Mouse (Mus musculus) midbrain, embryonic 12.5 days (tissue): ENCODE measurements around the gene Lingo2. TPM values are rescaled to one million over a fixed set of nuclear protein-coding genes. Genes with fewer than 3 reads are reported as not detected.

ENCODE experiments used
- ATAC-seq: fragments of 200-750 bp; cut with Nextera tagmentation; 2 replicates; pipeline ENCODE4 v1.8.0; 2017; ENCODE audit warnings: low read depth, moderate TSS enrichment, moderate library complexity; ENCODE audit not compliant: low FRiP score
- H3K27ac ChIP-seq: fragments of 300-500 bp; sonication (generic); replicated peaks from 2 replicates; pipeline ENCODE4 v1.5.1; 2016; ENCODE audit warnings: mild to moderate bottlenecking
- H3K27me3 ChIP-seq: fragments of 300-500 bp; sonication (generic); 2 replicates; pipeline ENCODE4 v1.6.1; 2016; ENCODE audit warnings: mild to moderate bottlenecking
- H3K36me3 ChIP-seq: fragments of 300-500 bp; sonication (generic); 2 replicates; pipeline ENCODE4 v1.6.1; 2016
- H3K4me1 ChIP-seq: fragments of 300-500 bp; sonication (generic); 2 replicates; pipeline ENCODE4 v1.6.1; 2016
- H3K4me2 ChIP-seq: fragments of 300-500 bp; sonication (generic); replicated peaks from 2 replicates; pipeline ENCODE4 v1.6.1; 2016; ENCODE audit warnings: mild to moderate bottlenecking, moderate library complexity
- H3K4me3 ChIP-seq: fragments of 300-500 bp; sonication (generic); 2 replicates; pipeline ENCODE4 v1.5.1; 2016; ENCODE audit warnings: mild to moderate bottlenecking
- H3K9ac ChIP-seq: fragments of 300-500 bp; sonication (generic); replicated peaks from 2 replicates; pipeline ENCODE4 v1.6.1; 2016; ENCODE audit warnings: mild to moderate bottlenecking, moderate library complexity
- H3K9me3 ChIP-seq: fragments of 300-500 bp; sonication (generic); 2 replicates; pipeline ENCODE4 v1.6.1; 2016; ENCODE audit warnings: mild to moderate bottlenecking
- WGBS: fragments of 180-500 bp; shearing (Covaris S2); methylation state at CpG from one replicate; pipeline ENCODE4 v1.1.7; 2016; 5-methylcytosine and 5-hydroxymethylcytosine counted together
- polyA plus RNA-seq: library from polyadenylated mRNA; unstranded; fragments of >200 nt; fragmentation: Nextera tagmentation; extraction: Ambion mirVana; gene quantifications from 2 replicates; pipeline ENCODE4 v1.2.1, GENCODE M21; 2016

The Lingo2 gene
- polyA plus RNA-seq = 6.2 and 7.6 TPM in 2 replicates

- under 1% methylated on average over 61 of the region's 61 CpGs for WGBS
- Histone ChIP-seq H3K9ac (peak within 1 kb of the TSS; percentile 48), H3K4me1 (peaks cover 22% of the 10 kb centered on the region; the same call in 1 of the 2 replicates), H3K27me3 (peaks cover 46% of the 10 kb centered on the region), H3K9me3 (no peaks in the 10 kb centered on the region), H3K36me3 (no peaks in the 10 kb centered on the region), H3K27ac (no peak within 1 kb of the TSS), H3K4me3 (peak within 1 kb of the TSS; percentile 64), H3K4me2 (peak within 1 kb of the TSS; percentile 98)
- peak; percentile 41 for ATAC-seq
Observed at GRCm38 (mm10) chr4:36951150-36951954, at the start of gene Lingo2. Gene Lingo2 (minus strand): TSS chr4:36951747.

- Histone ChIP-seq H3K27me3 (no peaks in the 10 kb centered on the region), H3K9me3 (no peaks in the 10 kb centered on the region), H3K27ac (no peak overlapping the region), H3K4me3 (no peak overlapping the region), H3K4me2 (no peak overlapping the region), H3K36me3 (no peaks in the 10 kb centered on the region), H3K4me1 (no peaks in the 10 kb centered on the region), H3K9ac (no peak overlapping the region)
- ATAC-seq = no peak
- 93% methylated on average over 4 of the region's 4 CpGs for WGBS
Observed at GRCm38 (mm10) chr4:36973358-36973757, 21.8 kb upstream of the Lingo2 start.

GRCm38 (mm10) chr4:36952431-36953429 lies 1.2 kb upstream of the Lingo2 start:
- Histone ChIP-seq H3K9ac (0 out of 2 replicates have a peak overlapping the region, but pooled peaks have one; percentile 1), H3K27me3 (peaks cover 46% of the 10 kb centered on the region), H3K9me3 (no peaks in the 10 kb centered on the region), H3K36me3 (no peaks in the 10 kb centered on the region), H3K4me2 (peak overlapping the region; percentile 98), H3K4me1 (peaks cover 22% of the 10 kb centered on the region; the same call in 1 of the 2 replicates), H3K4me3 (peak overlapping the region; percentile 64), H3K27ac (no peak overlapping the region)
- ATAC-seq = no peak
- WGBS = 4% methylated on average over 20 of the region's 20 CpGs

GRCm38 (mm10) chr4:36951955-36952215 lies 338 bp upstream of the Lingo2 start:
- Histone ChIP-seq H3K4me1 (peaks cover 22% of the 10 kb centered on the region; the same call in 1 of the 2 replicates), H3K27me3 (peaks cover 46% of the 10 kb centered on the region), H3K4me2 (peak overlapping the region; percentile 98), H3K9me3 (no peaks in the 10 kb centered on the region), H3K27ac (no peak overlapping the region), H3K9ac (peak overlapping the region; percentile 48), H3K4me3 (peak overlapping the region; percentile 64), H3K36me3 (no peaks in the 10 kb centered on the region)
- under 1% methylated on average over 7 of the region's 7 CpGs for WGBS
- no peak for ATAC-seq

- H3K4me1 ChIP-seq = peaks cover 22% of the 10 kb centered on the region; the same call in 1 of the 2 replicates
- WGBS = 2% methylated on average over 11 of the region's 11 CpGs
- H3K9ac ChIP-seq = peak overlapping the region; percentile 48
- peak overlapping the region; percentile 98 for H3K4me2 ChIP-seq
- peaks cover 46% of the 10 kb centered on the region for H3K27me3 ChIP-seq
- H3K4me3 ChIP-seq = peak overlapping the region; percentile 64
- H3K9me3 ChIP-seq = no peaks in the 10 kb centered on the region
- no peaks in the 10 kb centered on the region for H3K36me3 ChIP-seq
- no peak overlapping the region for H3K27ac ChIP-seq
- peak; percentile 64 for ATAC-seq
Observed at GRCm38 (mm10) chr4:36950790-36951149, 777 bp downstream of the Lingo2 start.

- peaks cover 46% of the 10 kb centered on the region for H3K27me3 ChIP-seq
- under 1% methylated on average over 39 of the region's 43 CpGs for WGBS
- H3K9ac ChIP-seq = peak overlapping the region; percentile 48
- H3K27ac ChIP-seq = no peak overlapping the region
- peak overlapping the region; percentile 64 for H3K4me3 ChIP-seq
- no peaks in the 10 kb centered on the region for H3K9me3 ChIP-seq
- H3K4me1 ChIP-seq = peaks cover 22% of the 10 kb centered on the region; the same call in 1 of the 2 replicates
- no peaks in the 10 kb centered on the region for H3K36me3 ChIP-seq
- peak; percentile 96 for ATAC-seq
- peak overlapping the region; percentile 98 for H3K4me2 ChIP-seq
Observed at GRCm38 (mm10) chr4:36950021-36950751, 1.4 kb downstream of the Lingo2 start.

GRCm38 (mm10) chr4:36890810-36891209 lies 60.7 kb downstream of the Lingo2 start:
- no peak for ATAC-seq
- H3K4me3 ChIP-seq = no peak overlapping the region
- 80% methylated on average over 1 of the region's 1 CpGs for WGBS

GRCm38 (mm10) chr4:36890365-36890764 lies 61.2 kb downstream of the Lingo2 start:
- WGBS = 92% methylated on average over 3 of the region's 3 CpGs
- no peak for ATAC-seq
- Histone ChIP-seq H3K36me3 (no peaks in the 10 kb centered on the region), H3K27ac (no peak overlapping the region), H3K4me3 (no peak overlapping the region), H3K9ac (no peak overlapping the region), H3K27me3 (no peaks in the 10 kb centered on the region), H3K9me3 (no peaks in the 10 kb centered on the region), H3K4me1 (no peaks in the 10 kb centered on the region), H3K4me2 (no peak overlapping the region)

More at GRCm38 (mm10) chr4:36890810-36891209, 60.7 kb downstream of the Lingo2 start:
- Histone ChIP-seq H3K27me3 (no peaks in the 10 kb centered on the region), H3K9me3 (no peaks in the 10 kb centered on the region), H3K36me3 (no peaks in the 10 kb centered on the region), H3K4me1 (no peaks in the 10 kb centered on the region), H3K9ac (no peak overlapping the region), H3K27ac (no peak overlapping the region), H3K4me2 (no peak overlapping the region)

GRCm38 (mm10) chr4:36874781-36875180 lies 76.8 kb downstream of the Lingo2 start:
- Histone ChIP-seq H3K27me3 (no peaks in the 10 kb centered on the region), H3K4me1 (no peaks in the 10 kb centered on the region), H3K27ac (no peak overlapping the region), H3K9me3 (no peaks in the 10 kb centered on the region), H3K4me2 (no peak overlapping the region), H3K4me3 (no peak overlapping the region), H3K36me3 (no peaks in the 10 kb centered on the region), H3K9ac (no peak overlapping the region)
- ATAC-seq = no peak

GRCm38 (mm10) chr4:36824982-36825381 lies 126.6 kb downstream of the Lingo2 start:
- Histone ChIP-seq H3K4me3 (no peak overlapping the region), H3K36me3 (no peaks in the 10 kb centered on the region), H3K4me1 (no peaks in the 10 kb centered on the region), H3K4me2 (no peak overlapping the region), H3K27ac (no peak overlapping the region), H3K27me3 (no peaks in the 10 kb centered on the region), H3K9ac (no peak overlapping the region), H3K9me3 (no peaks in the 10 kb centered on the region)
- no peak for ATAC-seq

- Histone ChIP-seq H3K4me2 (no peak overlapping the region), H3K9ac (no peak overlapping the region), H3K4me1 (no peaks in the 10 kb centered on the region), H3K27ac (no peak overlapping the region), H3K4me3 (no peak overlapping the region), H3K9me3 (no peaks in the 10 kb centered on the region), H3K27me3 (no peaks in the 10 kb centered on the region), H3K36me3 (no peaks in the 10 kb centered on the region)
- no peak for ATAC-seq
Observed at GRCm38 (mm10) chr4:36821914-36822313, 129.6 kb downstream of the Lingo2 start.
